Mouse (Mus musculus): Measurements from ENCODE around the gene Ppard.

- no peak for TF ChIP-seq CTCF (IDR thresholded peaks at IDR 0.05; ENCODE audit: borderline replicate concordance, insufficient read depth, low read depth, low read length)
- TF ChIP-seq POLR2A (IDR thresholded peaks at IDR 0.05; ENCODE audit: borderline replicate concordance, insufficient read depth, low read length): no peak
These were observed 85.2 kb downstream of the Ppard start for GRCm38 (mm10) chr17:28317725-28318124.
